Mouse (Mus musculus): ENCODE data around the gene Fam207a. TPM values are rescaled to one million over a fixed set of nuclear protein-coding genes. Genes with fewer than 3 reads are reported as not detected.

Fam207a gene
- total and polyA plus RNA-seq, 2 experiments from 2014 or later: 16.1 to 18.1 TPM

DNA sequence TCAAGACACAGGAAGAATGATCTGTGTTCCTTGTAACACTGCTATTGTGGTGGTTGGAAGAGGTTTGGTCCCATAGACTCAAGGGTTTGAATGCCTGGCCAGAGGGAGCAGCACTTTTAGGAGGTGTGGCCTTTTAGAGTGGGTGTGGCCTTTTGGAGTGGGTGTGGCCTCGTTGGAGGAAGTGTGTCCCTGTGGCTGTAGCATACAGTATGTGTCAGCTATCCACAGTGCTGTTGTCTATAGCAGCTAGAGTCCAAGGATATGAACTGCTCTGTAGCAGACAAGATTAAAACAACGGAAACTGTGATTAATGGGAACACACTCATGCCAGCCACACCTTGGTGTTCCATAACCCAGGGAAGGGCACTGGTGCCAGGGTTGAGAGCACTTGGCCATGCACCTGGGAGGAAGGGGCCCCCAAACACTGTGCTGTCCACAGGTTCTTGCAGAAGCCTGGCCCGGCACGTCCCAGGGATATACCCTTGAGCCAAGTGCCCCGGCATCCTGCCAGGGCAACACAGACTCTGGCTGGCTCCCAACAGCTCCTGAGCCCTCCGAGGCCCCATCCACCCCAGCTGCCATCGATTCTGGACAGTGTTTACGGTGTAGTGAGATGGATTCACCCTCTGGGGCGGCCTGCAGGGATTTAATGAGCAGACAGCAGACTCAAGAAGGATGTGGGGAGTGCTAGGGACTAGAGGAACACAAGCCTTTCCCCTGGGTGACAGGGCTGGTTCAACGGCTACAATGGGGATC, 51.2 kb downstream of the Fam207a start:
- WGBS: 21% methylated on average over 10 of the region's 10 CpGs
- H3K4me3 ChIP-seq (ENCODE audit: low read depth, low read length): no peak overlapping the region
- H3K4me2 ChIP-seq (ENCODE audit: low read depth, low read length): no peak overlapping the region
- H3K9me3 ChIP-seq (replicated peaks; ENCODE audit: control insufficient read depth, low read length): no peaks in the 10 kb centered on the region
- H3K9ac ChIP-seq (replicated peaks; ENCODE audit: low read depth, low read length): no peak overlapping the region
- ATAC-seq (ENCODE audit: insufficient read depth, low read depth) (peak; percentile 89), DNase-seq (ENCODE audit: low spot score) (peak; percentile 77)
- no peaks in the 10 kb centered on the region for H3K27me3 ChIP-seq (ENCODE audit: control insufficient read depth, insufficient read depth, low read length)
- TF ChIP-seq EP300 (IDR thresholded peaks at IDR 0.05; ENCODE audit: low read depth): no peak
- no peak for TF ChIP-seq CTCF (IDR thresholded peaks at IDR 0.05; ENCODE audit: low read depth)
- no peaks in the 10 kb centered on the region for H3K36me3 ChIP-seq (replicated peaks; ENCODE audit: control insufficient read depth, insufficient read depth, low read length)
- peak overlapping the region; percentile 75 for H3K27ac ChIP-seq (ENCODE audit: low read depth)
- peaks cover 33% of the 10 kb centered on the region for H3K4me1 ChIP-seq (ENCODE audit: control insufficient read depth, insufficient read depth)

DNA sequence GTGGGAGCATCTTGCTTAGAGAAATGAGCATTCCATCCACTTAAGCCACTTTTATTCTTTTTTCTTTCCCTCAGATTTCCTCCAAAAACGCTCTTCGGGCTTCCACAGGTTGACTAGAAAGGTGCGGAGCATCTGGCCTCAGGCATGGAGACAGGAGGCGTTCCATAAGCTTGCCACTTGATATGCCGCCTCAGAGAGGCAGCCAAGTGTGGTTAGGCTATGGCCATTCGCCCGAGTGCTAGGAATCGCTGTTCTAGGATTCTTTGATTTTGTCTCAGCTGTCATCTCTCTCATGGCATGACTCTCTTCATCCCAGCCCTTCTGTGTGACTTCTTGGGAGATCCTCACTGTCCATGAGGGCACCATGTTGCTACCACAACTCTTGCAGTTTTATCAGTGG, 54.4 kb downstream of the Fam207a start:
- H3K4me2 ChIP-seq (ENCODE audit: low read depth, low read length): no peak overlapping the region
- 90% methylated on average over 8 of the region's 8 CpGs for WGBS
- DNase-seq (ENCODE audit: low spot score): no peak
- no peak for ATAC-seq (ENCODE audit: insufficient read depth, low read depth)
- H3K27me3 ChIP-seq (ENCODE audit: control insufficient read depth, insufficient read depth, low read length): no peaks in the 10 kb centered on the region
- TF ChIP-seq EP300 (IDR thresholded peaks at IDR 0.05; ENCODE audit: low read depth): no peak
- TF ChIP-seq CTCF (IDR thresholded peaks at IDR 0.05; ENCODE audit: low read depth): no peak
- no peaks in the 10 kb centered on the region for H3K36me3 ChIP-seq (replicated peaks; ENCODE audit: control insufficient read depth, insufficient read depth, low read length)
- H3K9ac ChIP-seq (replicated peaks; ENCODE audit: low read depth, low read length): no peak overlapping the region
- no peak overlapping the region for H3K4me3 ChIP-seq (ENCODE audit: low read depth, low read length)
- H3K27ac ChIP-seq (ENCODE audit: low read depth): no peak overlapping the region
- H3K9me3 ChIP-seq (replicated peaks; ENCODE audit: control insufficient read depth, low read length): no peaks in the 10 kb centered on the region
- peaks cover 26% of the 10 kb centered on the region for H3K4me1 ChIP-seq (ENCODE audit: control insufficient read depth, insufficient read depth)

DNA sequence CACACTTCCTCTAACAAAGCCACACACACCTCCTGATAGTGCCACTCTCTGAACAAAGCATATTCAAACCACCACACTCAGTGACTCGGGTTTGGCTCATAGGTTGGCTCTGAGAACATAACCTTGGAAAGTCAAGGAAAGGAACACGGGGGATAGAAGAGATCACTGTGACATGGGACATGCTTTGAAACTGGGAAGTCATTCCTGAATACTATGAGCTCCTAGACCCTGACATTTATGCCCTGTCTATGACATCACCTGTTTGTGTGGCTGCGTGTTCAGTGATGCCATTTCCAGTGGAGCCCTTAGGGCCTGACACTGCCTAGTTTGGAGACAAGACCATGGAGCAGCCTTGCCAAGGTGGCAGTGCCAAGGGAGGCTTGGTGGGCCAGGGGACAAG, 57.9 kb downstream of the Fam207a start:
- Histone ChIP-seq H3K4me2 (ENCODE audit: low read depth, low read length) (no peak overlapping the region), H3K9me3 (replicated peaks; ENCODE audit: control insufficient read depth, low read length) (no peaks in the 10 kb centered on the region), H3K4me1 (ENCODE audit: control insufficient read depth, insufficient read depth) (peaks cover 23% of the 10 kb centered on the region), H3K9ac (replicated peaks; ENCODE audit: low read depth, low read length) (no peak overlapping the region), H3K4me3 (ENCODE audit: low read depth, low read length) (no peak overlapping the region), H3K27ac (ENCODE audit: low read depth) (no peak overlapping the region), H3K27me3 (ENCODE audit: control insufficient read depth, insufficient read depth, low read length) (no peaks in the 10 kb centered on the region), H3K36me3 (replicated peaks; ENCODE audit: control insufficient read depth, insufficient read depth, low read length) (no peaks in the 10 kb centered on the region)
- DNase-seq (ENCODE audit: low spot score): no peak
- TF ChIP-seq EP300 (IDR thresholded peaks at IDR 0.05; ENCODE audit: low read depth): no peak
- no peak for TF ChIP-seq CTCF (IDR thresholded peaks at IDR 0.05; ENCODE audit: low read depth)
- WGBS: 81% methylated on average over 3 of the region's 3 CpGs
- no peak for ATAC-seq (ENCODE audit: insufficient read depth, low read depth)

DNA sequence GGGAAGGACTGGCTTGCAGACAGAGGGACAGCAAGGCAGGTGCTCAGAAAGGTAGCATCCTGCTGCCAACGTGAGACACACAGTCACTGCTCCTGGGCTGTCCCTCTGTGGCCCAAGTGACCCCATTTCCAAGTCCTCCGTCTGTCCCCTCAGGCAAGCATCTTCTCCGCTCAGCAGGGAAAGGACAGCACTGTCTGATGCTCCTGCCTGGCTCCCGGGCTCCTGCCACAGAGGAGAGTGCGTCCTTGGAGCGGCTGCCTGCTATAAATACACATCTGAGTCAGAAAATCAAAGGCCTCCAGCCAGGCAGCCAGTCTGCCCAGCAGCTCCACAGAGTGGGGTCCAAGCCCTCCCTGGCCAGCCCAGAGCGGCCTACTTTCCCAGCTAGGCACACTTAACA, 59.1 kb downstream of the Fam207a start:
- Histone ChIP-seq H3K36me3 (replicated peaks; ENCODE audit: control insufficient read depth, insufficient read depth, low read length) (no peaks in the 10 kb centered on the region), H3K27ac (ENCODE audit: low read depth) (peak overlapping the region; percentile 91), H3K9ac (replicated peaks; ENCODE audit: low read depth, low read length) (no peak overlapping the region), H3K4me3 (ENCODE audit: low read depth, low read length) (no peak overlapping the region), H3K4me2 (ENCODE audit: low read depth, low read length) (no peak overlapping the region), H3K4me1 (ENCODE audit: control insufficient read depth, insufficient read depth) (peaks cover 23% of the 10 kb centered on the region), H3K27me3 (ENCODE audit: control insufficient read depth, insufficient read depth, low read length) (no peaks in the 10 kb centered on the region), H3K9me3 (replicated peaks; ENCODE audit: control insufficient read depth, low read length) (no peaks in the 10 kb centered on the region)
- peak; percentile 83 for DNase-seq (ENCODE audit: low spot score)
- ATAC-seq (ENCODE audit: insufficient read depth, low read depth): peak; percentile 90
- 33% methylated on average over 7 of the region's 7 CpGs for WGBS
- TF ChIP-seq CTCF (IDR thresholded peaks at IDR 0.05; ENCODE audit: low read depth): no peak
- TF ChIP-seq EP300 (IDR thresholded peaks at IDR 0.05; ENCODE audit: low read depth): peak; percentile 41; the same call in 1 of the 2 replicates

DNA sequence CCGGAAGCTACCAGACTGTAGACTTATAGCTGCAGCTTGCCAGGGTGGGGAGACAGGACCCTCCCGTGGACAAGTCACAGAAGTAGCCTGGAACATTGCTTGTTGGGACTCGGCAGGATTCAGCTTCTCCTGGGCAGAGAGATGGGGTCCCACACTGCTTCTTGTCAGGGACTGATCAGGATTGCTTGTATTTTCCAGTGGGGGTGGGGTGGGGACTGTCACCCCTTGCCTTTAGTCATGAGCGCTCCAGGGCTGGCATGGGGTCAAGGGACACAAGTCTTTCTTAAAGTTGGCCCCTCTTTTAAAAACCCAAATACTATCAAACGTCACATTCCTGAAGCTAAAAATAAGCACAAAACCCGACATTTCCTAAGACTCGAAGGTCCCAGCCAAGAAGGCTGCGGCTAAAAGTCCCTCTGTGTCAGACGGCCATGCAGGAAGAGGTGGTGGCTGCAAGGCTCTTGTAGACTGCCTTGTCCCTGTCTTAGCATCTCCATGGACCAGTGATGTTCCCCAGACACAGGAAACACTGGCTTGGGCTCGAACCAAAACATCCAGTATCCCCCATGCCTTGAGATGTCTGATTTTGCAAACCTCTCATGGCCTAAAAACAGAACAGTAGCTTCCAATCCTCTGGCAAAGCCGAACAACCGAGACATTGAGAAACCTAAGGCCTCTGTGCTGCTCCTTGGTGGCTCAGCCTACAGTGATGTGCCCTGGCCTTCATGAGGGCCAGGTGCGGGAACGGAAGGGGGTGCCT, 60.2 kb downstream of the Fam207a start:
- Histone ChIP-seq H3K36me3 (replicated peaks; ENCODE audit: control insufficient read depth, insufficient read depth, low read length) (no peaks in the 10 kb centered on the region), H3K9ac (replicated peaks; ENCODE audit: low read depth, low read length) (no peak overlapping the region), H3K4me3 (ENCODE audit: low read depth, low read length) (no peak overlapping the region), H3K27me3 (ENCODE audit: control insufficient read depth, insufficient read depth, low read length) (no peaks in the 10 kb centered on the region), H3K4me2 (ENCODE audit: low read depth, low read length) (no peak overlapping the region), H3K9me3 (replicated peaks; ENCODE audit: control insufficient read depth, low read length) (no peaks in the 10 kb centered on the region), H3K27ac (ENCODE audit: low read depth) (peak overlapping the region; percentile 91), H3K4me1 (ENCODE audit: control insufficient read depth, insufficient read depth) (peaks cover 23% of the 10 kb centered on the region)
- no peak for TF ChIP-seq EP300 (IDR thresholded peaks at IDR 0.05; ENCODE audit: low read depth)
- no peak for TF ChIP-seq CTCF (IDR thresholded peaks at IDR 0.05; ENCODE audit: low read depth)
- ATAC-seq (ENCODE audit: insufficient read depth, low read depth) (peak; percentile 21; the same call in 1 of the 2 replicates), DNase-seq (ENCODE audit: low spot score) (peak; percentile 38)
- WGBS: 52% methylated on average over 14 of the region's 14 CpGs
